Mouse (Mus musculus) stomach, postnatal 0 days (tissue): ENCODE measurements around the gene Zfp653. TPM values are rescaled to one million over a fixed set of nuclear protein-coding genes. Genes with fewer than 3 reads are reported as not detected.

ENCODE experiments used
- ATAC-seq: fragments of 200-750 bp; cut with Nextera tagmentation; 2 replicates; pipeline ENCODE4 v1.8.0; 2017; ENCODE audit not compliant: low FRiP score, low TSS enrichment
- DNase-seq: peaks from one replicate; pipeline ENCODE4 v3.0.0-alpha.2; 2016; ENCODE audit warnings: low spot score
- H3K27ac ChIP-seq: fragments of 300-500 bp; sonication (generic); replicated peaks from 2 replicates; pipeline ENCODE4 v1.5.1; 2014; ENCODE audit warnings: mild to moderate bottlenecking, control low read depth
- H3K27me3 ChIP-seq: fragments of 300-500 bp; sonication (generic); 2 replicates; pipeline ENCODE4 v1.6.1; 2014; ENCODE audit warnings: low read length; ENCODE audit not compliant: control insufficient read depth, insufficient read depth
- H3K36me3 ChIP-seq: fragments of 300-500 bp; sonication (generic); 2 replicates; pipeline ENCODE4 v1.6.1; 2014; ENCODE audit warnings: low read length, mixed read lengths; ENCODE audit not compliant: control insufficient read depth, insufficient read depth
- H3K4me1 ChIP-seq: fragments of 300-500 bp; sonication (generic); replicated peaks from 2 replicates; pipeline ENCODE4 v1.6.1; 2014; ENCODE audit warnings: antibody characterized with exemption; ENCODE audit not compliant: control insufficient read depth, insufficient read depth
- H3K4me2 ChIP-seq: fragments of 300-500 bp; sonication (generic); replicated peaks from 2 replicates; pipeline ENCODE4 v1.6.1; 2014; ENCODE audit warnings: low read depth, mild to moderate bottlenecking, control low read depth, moderate library complexity
- H3K4me3 ChIP-seq: fragments of 300-500 bp; sonication (generic); 2 replicates; pipeline ENCODE4 v1.5.1; 2014; ENCODE audit warnings: low read depth, low read length, control low read depth
- H3K9ac ChIP-seq: fragments of 300-500 bp; sonication (generic); 2 replicates; pipeline ENCODE4 v1.6.1; 2014; ENCODE audit warnings: mild to moderate bottlenecking, low read length, control low read depth, mixed read lengths
- H3K9me3 ChIP-seq: fragments of 300-500 bp; sonication (generic); 2 replicates; pipeline ENCODE4 v1.6.1; 2016; ENCODE audit warnings: low read length; ENCODE audit not compliant: control insufficient read depth
- CTCF ChIP-seq: IDR thresholded peaks from 2 replicates; pipeline ENCODE4 v1.5.1; 2016; ENCODE audit warnings: antibody characterized with exemption, low read depth, mild to moderate bottlenecking, moderate library complexity
- EP300 ChIP-seq: optimal IDR thresholded peaks from 2 replicates; pipeline ENCODE3; 2016; ENCODE audit warnings: antibody characterized with exemption
- WGBS: fragments of 180-500 bp; shearing (Covaris S2); extraction: QIAGEN DNeasy Blood & Tissue Kit; methylation state at CpG from one replicate; pipeline ENCODE4 v1.1.7; 2014; 5-methylcytosine and 5-hydroxymethylcytosine counted together
- microRNA-seq: library from miRNA; unstranded; fragments of <30 nt; microRNA quantifications from one replicate; pipeline ENCODE4, GENCODE M21; 2016
- polyA plus RNA-seq: library from polyadenylated mRNA; unstranded; fragments of >200 nt; fragmentation: Nextera tagmentation; extraction: Ambion mirVana; gene quantifications from 2 replicates; pipeline ENCODE4 v1.2.1, GENCODE M21; 2015

The Zfp653 gene
- polyA plus RNA-seq, 1 experiment from 2014 or later, result 4.4 TPM

DNA sequence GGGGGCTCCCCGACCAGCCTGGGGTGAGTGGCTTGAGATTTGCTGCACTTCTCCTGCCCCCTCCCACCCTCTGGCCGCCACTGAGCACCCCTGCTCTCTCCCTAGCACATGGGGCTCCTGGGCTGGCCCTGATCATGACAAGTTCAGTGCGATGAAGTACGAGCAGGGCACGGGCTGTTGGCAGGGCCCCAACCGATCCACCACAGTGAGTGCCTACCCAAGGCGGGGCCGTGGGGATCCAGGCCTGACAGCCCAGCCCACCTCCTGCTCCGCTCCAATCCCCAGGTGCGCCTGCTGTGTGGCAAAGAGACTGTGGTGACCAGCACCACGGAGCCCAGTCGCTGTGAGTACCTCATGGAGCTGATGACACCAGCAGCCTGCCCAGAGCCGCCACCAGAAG is 58.4 kb downstream of the Zfp653 start:
- no peak overlapping the region for H3K4me2 ChIP-seq
- 0 out of 2 replicates have a peak, but pooled peaks have one; percentile 17 for ATAC-seq
- H3K4me1 ChIP-seq, result no peaks in the 10 kb centered on the region
- no peak overlapping the region for H3K4me3 ChIP-seq
- no peak for DNase-seq
- peaks cover 41% of the 10 kb centered on the region for H3K36me3 ChIP-seq
- H3K9me3 ChIP-seq, result no peaks in the 10 kb centered on the region
- no peak for TF ChIP-seq CTCF
- TF ChIP-seq EP300, result no peak
- H3K9ac ChIP-seq, result no peak overlapping the region
- 91% methylated on average over 13 of the region's 13 CpGs for WGBS
- H3K27me3 ChIP-seq, result no peaks in the 10 kb centered on the region
- H3K27ac ChIP-seq, result no peak overlapping the region

DNA sequence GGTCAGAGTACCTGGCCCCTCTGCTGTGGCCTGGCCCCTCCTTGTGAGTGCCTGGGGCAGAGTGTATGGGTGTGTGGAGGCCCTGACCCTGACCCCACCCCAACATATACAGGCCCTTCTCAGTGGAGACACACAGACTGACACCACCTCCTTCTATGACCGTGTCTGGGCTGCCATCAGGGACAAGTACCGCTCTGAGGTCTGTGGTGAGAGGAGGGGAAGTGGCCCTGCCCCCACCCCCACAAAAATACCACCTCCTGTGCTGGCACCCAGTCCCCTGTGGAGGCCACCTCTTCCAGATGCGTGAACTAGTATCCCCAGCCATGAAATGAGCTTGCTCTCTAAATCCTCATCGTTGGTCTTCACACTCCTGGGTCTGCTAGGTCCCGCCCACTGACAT is 60.1 kb downstream of the Zfp653 start:
- no peaks in the 10 kb centered on the region for H3K27me3 ChIP-seq
- H3K4me1 ChIP-seq, result no peaks in the 10 kb centered on the region
- peaks cover 51% of the 10 kb centered on the region for H3K36me3 ChIP-seq
- ATAC-seq (no peak), DNase-seq (no peak)
- H3K4me3 ChIP-seq, result no peak overlapping the region
- no peak overlapping the region for H3K4me2 ChIP-seq
- H3K9ac ChIP-seq, result no peak overlapping the region
- WGBS, result 90% methylated on average over 5 of the region's 5 CpGs
- H3K27ac ChIP-seq, result no peak overlapping the region
- no peaks in the 10 kb centered on the region for H3K9me3 ChIP-seq
- TF ChIP-seq CTCF (no peak), EP300 (no peak)

Small RNA genes lying within 50 kb of the gene (microRNA-seq; reads per million reads assigned to microRNA genes)
- gene Mir7084, result not detected

Other genes with a start within 250 kb of the Zfp653 start
- gene Angptl8, start 235.9 kb downstream of the Zfp653 start, polyA plus RNA-seq, result 2.1 and 2.2 TPM in 2 replicates
- 13.5 and 14.1 TPM in 2 replicates for gene Dock6, start 218.7 kb downstream of the Zfp653 start, polyA plus RNA-seq
- 130 and 137 TPM in 2 replicates for gene Rab3d, start 153.2 kb downstream of the Zfp653 start, polyA plus RNA-seq
- 1.1 and 1.9 TPM in 2 replicates for gene Ccdc159, start 143.9 kb downstream of the Zfp653 start, polyA plus RNA-seq
- 95.0 and 95.7 TPM in 2 replicates for gene Tmem205, start 143.8 kb downstream of the Zfp653 start, polyA plus RNA-seq
- gene Plppr2, start 134.3 kb downstream of the Zfp653 start, polyA plus RNA-seq, result 2.7 and 4.1 TPM in 2 replicates
- gene Swsap1, start 115.6 kb downstream of the Zfp653 start, polyA plus RNA-seq, result 4.2 and 5.4 TPM in 2 replicates
- 2.8 and 3.4 TPM in 2 replicates for gene Epor, start 107.9 kb downstream of the Zfp653 start, polyA plus RNA-seq
- gene Rgl3, start 81.9 kb downstream of the Zfp653 start, polyA plus RNA-seq, result 2.7 and 2.9 TPM in 2 replicates
- 0.07 and 0.19 TPM in 2 replicates for gene Ccdc151, start 68.7 kb downstream of the Zfp653 start, polyA plus RNA-seq
- gene Prkcsh, start 68.6 kb downstream of the Zfp653 start, polyA plus RNA-seq, result 45.0 and 48.4 TPM in 2 replicates
- 0.73 and 1.1 TPM in 2 replicates for gene Elavl3, start 19.4 kb downstream of the Zfp653 start, polyA plus RNA-seq
- gene Gm49318, start 117 bp downstream of the Zfp653 start, polyA plus RNA-seq, result not detected in 2 replicates
- gene Ecsit, start 14.1 kb upstream of the Zfp653 start, polyA plus RNA-seq, result 31.7 and 33.1 TPM in 2 replicates
- gene Cnn1, start 27.8 kb upstream of the Zfp653 start, polyA plus RNA-seq, result 851 and 1,082 TPM in 2 replicates
- gene Elof1, start 45.8 kb upstream of the Zfp653 start, polyA plus RNA-seq, result 119 TPM in 2 replicates
- 41.5 and 42.9 TPM in 2 replicates for gene Acp5, start 64.3 kb upstream of the Zfp653 start, polyA plus RNA-seq
- gene Pigyl, start 85.5 kb upstream of the Zfp653 start, polyA plus RNA-seq, result 99.2 and 106 TPM in 2 replicates
- gene Zfp872, start 116.7 kb upstream of the Zfp653 start, polyA plus RNA-seq, result 0.47 and 0.61 TPM in 2 replicates
- gene Zfp809, start 154.3 kb upstream of the Zfp653 start, polyA plus RNA-seq, result 12.2 and 12.9 TPM in 2 replicates
- 1.2 and 1.4 TPM in 2 replicates for gene Zfp599, start 188.5 kb upstream of the Zfp653 start, polyA plus RNA-seq
- gene Zfp810, start 236.3 kb upstream of the Zfp653 start, polyA plus RNA-seq, result 10.1 and 10.2 TPM in 2 replicates